Mouse (Mus musculus) limb, embryonic 15.5 days (tissue): ENCODE data around the gene Ppp4c. TPM values are rescaled to one million over a fixed set of nuclear protein-coding genes. Genes with fewer than 3 reads are reported as not detected.
A peak's percentile ranks its signal among the peaks of the same experiment; 100 is the strongest.

Experiments
- ATAC-seq: fragments of 200-750 bp; cut with Nextera tagmentation; 2 replicates; pipeline ENCODE4 v1.8.0; 2017; ENCODE audit warnings: low read depth, moderate TSS enrichment; ENCODE audit not compliant: insufficient number of reproducible peaks, low FRiP score, low TSS enrichment
- H3K27ac ChIP-seq: fragments of 300-500 bp; sonication (generic); 2 replicates; pipeline ENCODE4 v1.5.1; 2015; ENCODE audit warnings: moderate library complexity, mild to moderate bottlenecking, inconsistent platforms
- H3K27me3 ChIP-seq: fragments of 300-500 bp; sonication (generic); 2 replicates; pipeline ENCODE4 v1.6.1; 2015; ENCODE audit warnings: inconsistent platforms
- H3K36me3 ChIP-seq: fragments of 300-500 bp; sonication (generic); 2 replicates; pipeline ENCODE4 v1.6.1; 2015; ENCODE audit warnings: inconsistent platforms
- H3K4me1 ChIP-seq: fragments of 300-500 bp; sonication (generic); 2 replicates; pipeline ENCODE4 v1.6.1; 2015; ENCODE audit warnings: inconsistent platforms
- H3K4me2 ChIP-seq: fragments of 300-500 bp; sonication (generic); 2 replicates; pipeline ENCODE4 v1.6.1; 2015; ENCODE audit warnings: mild to moderate bottlenecking, inconsistent platforms
- H3K4me3 ChIP-seq: fragments of 300-500 bp; sonication (generic); 2 replicates; pipeline ENCODE4 v1.5.1; 2015; ENCODE audit warnings: mild to moderate bottlenecking, inconsistent platforms
- H3K9ac ChIP-seq: fragments of 300-500 bp; sonication (generic); 2 replicates; pipeline ENCODE4 v1.6.1; 2015; ENCODE audit warnings: inconsistent platforms
- H3K9me3 ChIP-seq: fragments of 300-500 bp; sonication (generic); 2 replicates; pipeline ENCODE4 v1.6.1; 2016; ENCODE audit warnings: inconsistent platforms
- WGBS: fragments of 180-500 bp; shearing (Covaris S2); methylation state at CpG from one replicate; pipeline ENCODE4 v1.1.7; 2015; 5-methylcytosine and 5-hydroxymethylcytosine counted together
- polyA plus RNA-seq: library from polyadenylated mRNA; unstranded; fragments of >200 nt; fragmentation: Nextera tagmentation; extraction: Ambion mirVana; gene quantifications from 2 replicates; pipeline ENCODE4 v1.2.1, GENCODE M21; 2015

Gene Ppp4c
- polyA plus RNA-seq, 1 experiment from 2014 or later = 227 TPM

- H3K36me3 ChIP-seq = peaks cover 44% of the 10 kb centered on the region
- ATAC-seq = no peak
- no peaks in the 10 kb centered on the region for H3K9me3 ChIP-seq
- WGBS = 54% methylated on average over 5 of the region's 5 CpGs
- H3K4me3 ChIP-seq = peak overlapping the region; percentile 83
- H3K4me2 ChIP-seq = peak overlapping the region; percentile 62
- H3K27ac ChIP-seq = peak overlapping the region; percentile 99
- no peaks in the 10 kb centered on the region for H3K27me3 ChIP-seq
- H3K4me1 ChIP-seq = peaks cover 41% of the 10 kb centered on the region
- H3K9ac ChIP-seq = peak overlapping the region; percentile 72; the same call in 1 of the 2 replicates
Observed at GRCm38 (mm10) chr7:126800269-126801056, 8.2 kb upstream of the Ppp4c start.

- H3K4me1 ChIP-seq = peaks cover 41% of the 10 kb centered on the region
- ATAC-seq = no peak
- H3K9ac ChIP-seq = peak overlapping the region; percentile 72
- H3K27ac ChIP-seq = peak overlapping the region; percentile 99
- 2% methylated on average over 36 of the region's 38 CpGs for WGBS
- no peaks in the 10 kb centered on the region for H3K27me3 ChIP-seq
- peak overlapping the region; percentile 83 for H3K4me3 ChIP-seq
- peaks cover 47% of the 10 kb centered on the region for H3K36me3 ChIP-seq
- no peaks in the 10 kb centered on the region for H3K9me3 ChIP-seq
- peak overlapping the region; percentile 62 for H3K4me2 ChIP-seq
Observed at GRCm38 (mm10) chr7:126799468-126800268, 7.4 kb upstream of the Ppp4c start.

- H3K27me3 ChIP-seq = no peaks in the 10 kb centered on the region
- WGBS = under 1% methylated on average over 26 of the region's 36 CpGs
- peak; percentile 96 for ATAC-seq
- peak overlapping the region; percentile 62 for H3K4me2 ChIP-seq
- peak overlapping the region; percentile 83 for H3K4me3 ChIP-seq
- peaks cover 41% of the 10 kb centered on the region for H3K4me1 ChIP-seq
- H3K9ac ChIP-seq = peak overlapping the region; percentile 87
- peaks cover 47% of the 10 kb centered on the region for H3K36me3 ChIP-seq
- H3K9me3 ChIP-seq = no peaks in the 10 kb centered on the region
- peak overlapping the region; percentile 99 for H3K27ac ChIP-seq
Observed at GRCm38 (mm10) chr7:126799050-126799467, 6.8 kb upstream of the Ppp4c start.

- no peaks in the 10 kb centered on the region for H3K9me3 ChIP-seq
- H3K4me1 ChIP-seq = peaks cover 41% of the 10 kb centered on the region
- peak overlapping the region; percentile 87 for H3K9ac ChIP-seq
- peak overlapping the region; percentile 62 for H3K4me2 ChIP-seq
- H3K36me3 ChIP-seq = peaks cover 43% of the 10 kb centered on the region
- under 1% methylated on average over 40 of the region's 40 CpGs for WGBS
- no peaks in the 10 kb centered on the region for H3K27me3 ChIP-seq
- no peak for ATAC-seq
- peak overlapping the region; percentile 83 for H3K4me3 ChIP-seq
- H3K27ac ChIP-seq = peak overlapping the region; percentile 95
Observed at GRCm38 (mm10) chr7:126798127-126799049, 6.1 kb upstream of the Ppp4c start.

GRCm38 (mm10) chr7:126797411-126798126 lies 5.3 kb upstream of the Ppp4c start, which contains the start of gene Fam57b:
TSS of gene Fam57b (plus strand) at chr7:126797668.
- WGBS = 27% methylated on average over 21 of the region's 21 CpGs
- H3K4me3 ChIP-seq = peak within 1 kb of the TSS; percentile 83

GRCm38 (mm10) chr7:126796350-126796932 lies 4.1 kb upstream of the Ppp4c start:
- H3K4me3 ChIP-seq = no peak overlapping the region; the same call in 1 of the 2 replicates

More at GRCm38 (mm10) chr7:126797411-126798126, 5.3 kb upstream of the Ppp4c start, which contains the start of gene Fam57b:
- H3K4me1 ChIP-seq = peaks cover 45% of the 10 kb centered on the region
- peak within 1 kb of the TSS; percentile 95 for H3K27ac ChIP-seq
- no peaks in the 10 kb centered on the region for H3K9me3 ChIP-seq
- H3K27me3 ChIP-seq = no peaks in the 10 kb centered on the region
- peaks cover 38% of the 10 kb centered on the region for H3K36me3 ChIP-seq
- peak within 1 kb of the TSS; percentile 87 for H3K9ac ChIP-seq
- no peak for ATAC-seq
- H3K4me2 ChIP-seq = peak within 1 kb of the TSS; percentile 62

GRCm38 (mm10) chr7:126795387-126796317 lies 3.4 kb upstream of the Ppp4c start:
- Histone ChIP-seq H3K9ac (no peak overlapping the region), H3K4me2 (no peak overlapping the region), H3K36me3 (peaks cover 34% of the 10 kb centered on the region), H3K9me3 (no peaks in the 10 kb centered on the region), H3K27ac (no peak overlapping the region), H3K4me3 (no peak overlapping the region), H3K4me1 (peaks cover 43% of the 10 kb centered on the region), H3K27me3 (no peaks in the 10 kb centered on the region)
- 83% methylated on average over 16 of the region's 16 CpGs for WGBS
- no peak for ATAC-seq

More at GRCm38 (mm10) chr7:126796350-126796932, 4.1 kb upstream of the Ppp4c start:
- Histone ChIP-seq H3K9ac (no peak overlapping the region), H3K27ac (no peak overlapping the region), H3K4me2 (peak overlapping the region; percentile 62; the same call in 1 of the 2 replicates), H3K4me1 (peaks cover 45% of the 10 kb centered on the region), H3K9me3 (no peaks in the 10 kb centered on the region), H3K27me3 (no peaks in the 10 kb centered on the region), H3K36me3 (peaks cover 34% of the 10 kb centered on the region)
- no peak for ATAC-seq
- 72% methylated on average over 8 of the region's 8 CpGs for WGBS

- H3K4me2 ChIP-seq = no peak overlapping the region
- no peaks in the 10 kb centered on the region for H3K27me3 ChIP-seq
- H3K27ac ChIP-seq = 0 out of 2 replicates have a peak overlapping the region, but pooled peaks have one; percentile 1
- no peak overlapping the region for H3K9ac ChIP-seq
- H3K36me3 ChIP-seq = peaks cover 44% of the 10 kb centered on the region
- WGBS = 74% methylated on average over 4 of the region's 4 CpGs
- ATAC-seq = no peak
- no peak overlapping the region for H3K4me3 ChIP-seq
- no peaks in the 10 kb centered on the region for H3K9me3 ChIP-seq
- H3K4me1 ChIP-seq = peaks cover 37% of the 10 kb centered on the region
Observed at GRCm38 (mm10) chr7:126794271-126794605, 1.9 kb upstream of the Ppp4c start.

GRCm38 (mm10) chr7:126793456-126794270 lies 1.4 kb upstream of the Ppp4c start:
- Histone ChIP-seq H3K4me1 (peaks cover 37% of the 10 kb centered on the region), H3K36me3 (peaks cover 50% of the 10 kb centered on the region), H3K4me3 (no peak overlapping the region), H3K9ac (no peak overlapping the region), H3K27me3 (no peaks in the 10 kb centered on the region), H3K9me3 (no peaks in the 10 kb centered on the region), H3K4me2 (no peak overlapping the region), H3K27ac (0 out of 2 replicates have a peak overlapping the region, but pooled peaks have one; percentile 1)
- WGBS = 75% methylated on average over 4 of the region's 4 CpGs
- ATAC-seq = no peak
